Comparison of ENCODE assay signal across 9 mouse cellular contexts in genomic region chr13:53309148-53309547, GRCm38 (mm10). TPM values are rescaled to one million over a fixed set of nuclear protein-coding genes. Genes with fewer than 3 reads are reported as not detected.
DNase-seq lines count a peak whose midpoint lies in the region; ATAC-seq and TF ChIP-seq lines count a peak whose summit lies in the region.
"Had no signal": no experiment of that assay in that cellular context is flagged by ENCODE, and none has a peak within 500 bp of the region (broad histone marks: within the 10 kb centered on the region; RNA-seq: fewer than 3 reads in every experiment).

No protein-coding gene starts in this region.

- DNase-seq in gastrocnemius, postnatal 10 days: peak; percentile 13
- DNase-seq in gastrocnemius, adult 18-20 months (ENCODE audit: low spot score): no peak
- DNase-seq in retina, postnatal 1 day: peak; percentile 17
- no peak for DNase-seq in retina, embryonic 14.5 days (ENCODE audit: low spot score)
- DNase-seq in left cerebral cortex, adult 11 months (ENCODE audit: low spot score): no peak
- no peak for DNase-seq in urinary bladder, postnatal 10 days (ENCODE audit: low spot score)

- H3K27ac ChIP-seq in intestine, postnatal 0 days (ENCODE audit: low read depth, low read length): no peak overlapping the region
- H3K27ac ChIP-seq: macrophage had no signal

- no peaks in the 10 kb centered on the region for H3K27me3 ChIP-seq in intestine, postnatal 0 days (replicated peaks; ENCODE audit: control insufficient read depth, insufficient read depth, low read length)

- no peak overlapping the region for H3K9ac ChIP-seq in intestine, postnatal 0 days (ENCODE audit: low read depth, low read length)

- no peaks in the 10 kb centered on the region for H3K36me3 ChIP-seq in intestine, postnatal 0 days (ENCODE audit: control insufficient read depth, insufficient read depth)

- ATAC-seq in intestine, postnatal 0 days: peak; percentile 23; the same call in 1 of the 2 replicates
- ATAC-seq in activated CD4-positive, CD25-positive, alpha-beta regulatory T cell, adult 4 months: no peak

- WGBS in intestine, postnatal 0 days: 32% methylated on average over 9 of the region's 9 CpGs

- H3K4me3 ChIP-seq in intestine, postnatal 0 days (ENCODE audit: low read depth, low read length): 0 out of 2 replicates have a peak overlapping the region, but pooled peaks have one; percentile 17

- no peak for TF ChIP-seq CTCF in intestine, postnatal 0 days (IDR thresholded peaks at IDR 0.05; ENCODE audit: low read depth)

- H3K4me2 ChIP-seq in intestine, postnatal 0 days (replicated peaks; ENCODE audit: low read depth): peak overlapping the region; percentile 60

- no peaks in the 10 kb centered on the region for H3K9me3 ChIP-seq in intestine, postnatal 0 days (ENCODE audit: control insufficient read depth)

- peaks cover 5% of the 10 kb centered on the region; the same call in 1 of the 2 replicates for H3K4me1 ChIP-seq in intestine, postnatal 0 days (replicated peaks; ENCODE audit: control insufficient read depth, insufficient read depth, low read length)

RNA-seq across cellular contexts. Expression of gene Ror2, which starts 23.2 kb away (rescaled TPM):
- 1 to 10 TPM; 3.3 to 4.6 TPM for total RNA-seq in gastrocnemius, postnatal 10 days (2021)
- under 1 TPM; 0.40 to 0.41 TPM for total RNA-seq in gastrocnemius, adult 18-20 months (2021)
- polyA plus RNA-seq in intestine, postnatal 0 days (2015; fragmentation: Nextera tagmentation; extraction: Ambion mirVana): 8.3 and 9.8 TPM in 2 replicates
- polyA plus RNA-seq in activated CD4-positive, CD25-positive, alpha-beta regulatory T cell, adult 4 months (2017; shearing (Covaris generic)): not detected
- polyA plus RNA-seq: macrophage had no signal

Comparison
In these comparisons a context has a peak if more than half of its experiments do, and no peak if none do; other contexts are left out.
1. DNase-seq: peak in gastrocnemius, postnatal 10 days (single experiment) and retina, postnatal 1 day (single experiment); none in gastrocnemius, adult 18-20 months (single experiment), retina, embryonic 14.5 days (single experiment), left cerebral cortex, adult 11 months (single experiment) and urinary bladder, postnatal 10 days (single experiment).